Mouse (Mus musculus) midbrain, embryonic 11.5 days (tissue): Measurements from ENCODE around the gene Cyp1a2. TPM values are rescaled to one million over a fixed set of nuclear protein-coding genes. Genes with fewer than 3 reads are reported as not detected.
A peak's percentile ranks its signal among the peaks of the same experiment; 100 is the strongest.

Experiments used
- ATAC-seq: fragments of 200-750 bp; cut with Nextera tagmentation; 2 replicates; pipeline ENCODE4 v1.8.0; 2017; ENCODE audit warnings: moderate TSS enrichment, moderate library complexity; ENCODE audit not compliant: low FRiP score
- DNase-seq: peaks from one replicate; pipeline ENCODE4 v3.0.0; 2015; ENCODE audit warnings: low spot score; ENCODE audit errors: missing footprints
- H3K27ac ChIP-seq: fragments of 300-500 bp; sonication (generic); 2 replicates; pipeline ENCODE4 v1.5.1; 2014; ENCODE audit warnings: low read depth, low read length
- H3K27me3 ChIP-seq: fragments of 300-500 bp; sonication (generic); 2 replicates; pipeline ENCODE4 v1.6.1; 2014; ENCODE audit warnings: mild to moderate bottlenecking, low read length, moderate library complexity, mixed read lengths; ENCODE audit not compliant: control insufficient read depth, insufficient read depth
- H3K36me3 ChIP-seq: fragments of 300-500 bp; sonication (generic); 2 replicates; pipeline ENCODE4 v1.6.1; 2014; ENCODE audit warnings: mild to moderate bottlenecking, low read length, moderate library complexity, mixed read lengths; ENCODE audit not compliant: control insufficient read depth, insufficient read depth
- H3K4me1 ChIP-seq: fragments of 300-500 bp; sonication (generic); 2 replicates; pipeline ENCODE4 v1.6.1; 2014; ENCODE audit warnings: low read length; ENCODE audit not compliant: control insufficient read depth, insufficient read depth
- H3K4me2 ChIP-seq: fragments of 300-500 bp; sonication (generic); 2 replicates; pipeline ENCODE4 v1.6.1; 2014; ENCODE audit warnings: mild to moderate bottlenecking, moderate library complexity
- H3K4me3 ChIP-seq: fragments of 300-500 bp; sonication (generic); 2 replicates; pipeline ENCODE4 v1.5.1; 2014; ENCODE audit warnings: low read depth, low read length
- H3K9ac ChIP-seq: fragments of 300-500 bp; sonication (generic); 2 replicates; pipeline ENCODE4 v1.6.1; 2014; ENCODE audit warnings: low read length
- H3K9me3 ChIP-seq: fragments of 300-500 bp; sonication (generic); 2 replicates; pipeline ENCODE4 v1.6.1; 2016; ENCODE audit warnings: low read length; ENCODE audit not compliant: control insufficient read depth
- WGBS: fragments of 180-500 bp; shearing (Covaris S2); extraction: QIAGEN DNeasy Blood & Tissue Kit; methylation state at CpG from one replicate; pipeline ENCODE4 v1.1.7; 2014; 5-methylcytosine and 5-hydroxymethylcytosine counted together
- polyA plus RNA-seq: library from polyadenylated mRNA; unstranded; fragments of >200 nt; fragmentation: Nextera tagmentation; extraction: Ambion mirVana; gene quantifications from 2 replicates; pipeline ENCODE4 v1.2.1, GENCODE M21; 2014

Cyp1a2 gene
- polyA plus RNA-seq, 1 experiment from 2014 or later = not detected

GRCm38 (mm10) chr9:57688606-57689005 is 5.1 kb upstream of the Cyp1a2 start:
- no peak overlapping the region for H3K9ac ChIP-seq
- no peak overlapping the region for H3K27ac ChIP-seq
- H3K27me3 ChIP-seq = no peaks in the 10 kb centered on the region
- ATAC-seq (no peak), DNase-seq (no peak)
- no peaks in the 10 kb centered on the region for H3K9me3 ChIP-seq
- no peak overlapping the region for H3K4me2 ChIP-seq
- H3K36me3 ChIP-seq = no peaks in the 10 kb centered on the region
- no peak overlapping the region for H3K4me3 ChIP-seq
- 87% methylated on average over 2 of the region's 2 CpGs for WGBS
- no peaks in the 10 kb centered on the region for H3K4me1 ChIP-seq

DNA sequence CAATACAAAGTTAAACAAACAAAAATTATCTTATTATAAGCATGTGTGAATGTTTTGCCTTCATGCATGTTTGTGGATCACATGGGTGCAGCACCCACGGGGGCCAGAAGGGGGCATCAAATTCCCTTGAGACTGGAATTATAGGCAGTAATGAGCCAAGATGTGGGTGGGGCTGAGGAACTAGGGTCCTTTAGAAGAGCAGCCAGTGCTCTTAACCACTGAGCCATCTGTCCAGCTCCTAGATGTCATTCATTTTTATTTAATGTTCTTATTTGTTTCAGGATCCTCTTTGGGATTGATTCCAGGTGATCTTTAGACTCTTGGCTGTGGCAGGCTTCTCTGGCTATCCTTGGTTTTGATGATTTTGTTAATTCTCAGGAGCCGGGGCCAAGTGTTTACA is 4.7 kb upstream of the Cyp1a2 start:
- Histone ChIP-seq H3K4me1 (no peaks in the 10 kb centered on the region), H3K36me3 (no peaks in the 10 kb centered on the region), H3K4me2 (no peak overlapping the region), H3K9me3 (no peaks in the 10 kb centered on the region), H3K4me3 (no peak overlapping the region), H3K9ac (no peak overlapping the region), H3K27ac (no peak overlapping the region), H3K27me3 (no peaks in the 10 kb centered on the region)
- ATAC-seq (no peak), DNase-seq (no peak)
- 56% methylated on average over 2 of the region's 2 CpGs for WGBS

DNA sequence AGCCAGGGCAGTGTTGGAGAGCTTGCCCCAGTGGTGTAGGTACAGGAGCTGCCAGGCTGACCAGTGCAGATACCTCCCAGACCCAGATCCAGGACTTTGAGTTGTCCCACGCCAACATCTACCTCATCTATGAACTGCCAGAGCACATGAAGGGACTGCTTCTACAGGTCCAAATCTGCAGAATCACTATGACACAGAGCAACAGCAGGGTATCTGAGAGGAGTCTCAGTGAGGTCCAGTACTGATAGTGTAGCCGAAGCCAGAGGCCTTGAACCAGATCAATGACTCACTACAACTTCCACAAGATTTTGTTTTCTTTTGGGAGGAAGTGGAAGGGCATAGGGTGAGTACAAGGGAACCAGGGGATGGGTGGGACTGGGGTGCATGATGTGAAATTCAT is 4.2 kb upstream of the Cyp1a2 start, which contains the start of gene Cyp1a1:
Cyp1a1 (plus strand) TSS at position 178 of the 400 bp plus-strand sequence.
- H3K27me3 ChIP-seq = no peaks in the 10 kb centered on the region
- H3K27ac ChIP-seq = no peak within 1 kb of the TSS
- no peaks in the 10 kb centered on the region for H3K9me3 ChIP-seq
- DNase-seq = no peak
- no peak for ATAC-seq
- no peak within 1 kb of the TSS for H3K4me2 ChIP-seq
- H3K4me1 ChIP-seq = no peaks in the 10 kb centered on the region
- H3K4me3 ChIP-seq = no peak within 1 kb of the TSS
- no peaks in the 10 kb centered on the region for H3K36me3 ChIP-seq
- 90% methylated on average over 2 of the region's 2 CpGs for WGBS
- no peak within 1 kb of the TSS for H3K9ac ChIP-seq

GRCm38 (mm10) chr9:57686011-57686410 is 2.5 kb upstream of the Cyp1a2 start:
- Histone ChIP-seq H3K9me3 (no peaks in the 10 kb centered on the region), H3K4me3 (no peak overlapping the region), H3K27ac (no peak overlapping the region), H3K9ac (no peak overlapping the region), H3K4me2 (no peak overlapping the region), H3K4me1 (no peaks in the 10 kb centered on the region), H3K27me3 (no peaks in the 10 kb centered on the region), H3K36me3 (no peaks in the 10 kb centered on the region)
- DNase-seq (no peak), ATAC-seq (no peak)
- WGBS = 88% methylated on average over 5 of the region's 5 CpGs

DNA sequence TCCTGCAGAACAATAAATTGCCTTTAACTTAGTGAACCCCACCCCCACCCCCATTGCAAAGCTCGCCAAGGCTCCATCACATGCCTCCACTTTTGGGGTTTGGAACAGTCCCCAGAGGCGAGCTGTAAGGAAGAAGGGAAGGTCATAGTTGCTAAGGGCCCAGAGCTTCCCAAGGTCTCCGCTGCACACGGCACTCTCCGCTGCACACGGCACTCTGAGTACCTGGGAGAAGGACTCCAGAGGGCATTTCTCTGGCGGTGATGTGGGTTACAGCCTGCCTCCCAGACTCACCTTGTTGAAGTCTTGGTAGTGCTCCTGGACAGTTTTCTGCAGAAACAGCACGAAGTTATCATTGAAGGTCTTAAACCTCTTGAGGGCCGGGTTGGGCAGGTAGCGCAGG is 2.1 kb downstream of the Cyp1a2 start:
- H3K36me3 ChIP-seq = no peaks in the 10 kb centered on the region
- no peaks in the 10 kb centered on the region for H3K9me3 ChIP-seq
- peak; percentile 49 for DNase-seq
- H3K9ac ChIP-seq = no peak overlapping the region
- no peak overlapping the region for H3K4me3 ChIP-seq
- 84% methylated on average over 10 of the region's 10 CpGs for WGBS
- no peaks in the 10 kb centered on the region for H3K27me3 ChIP-seq
- ATAC-seq = no peak
- H3K4me1 ChIP-seq = no peaks in the 10 kb centered on the region
- H3K27ac ChIP-seq = no peak overlapping the region
- no peak overlapping the region for H3K4me2 ChIP-seq

DNA sequence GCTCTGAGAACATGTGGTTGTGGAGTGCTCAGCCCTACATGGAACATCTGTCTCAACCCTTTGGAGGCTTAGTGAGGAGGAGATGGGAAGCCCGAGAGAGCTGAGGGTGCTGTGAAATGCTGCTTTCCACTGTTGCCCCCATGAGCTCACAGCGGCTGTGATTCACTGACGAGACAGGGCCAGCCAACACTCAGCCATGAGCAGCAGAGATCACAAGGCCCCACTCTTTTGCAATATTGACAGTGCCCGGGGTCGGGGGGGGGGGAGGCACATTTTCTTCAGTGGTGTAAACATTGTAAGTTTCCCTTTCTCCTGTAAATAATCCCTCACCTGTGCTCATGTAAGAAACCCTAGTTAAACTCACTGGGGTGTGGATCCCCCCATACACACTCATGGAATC is 12.0 kb downstream of the Cyp1a2 start:
- Histone ChIP-seq H3K9me3 (no peaks in the 10 kb centered on the region), H3K36me3 (no peaks in the 10 kb centered on the region), H3K27me3 (no peaks in the 10 kb centered on the region), H3K9ac (no peak overlapping the region), H3K4me1 (no peaks in the 10 kb centered on the region), H3K4me2 (no peak overlapping the region), H3K4me3 (no peak overlapping the region), H3K27ac (no peak overlapping the region)
- DNase-seq = peak; percentile 23
- no peak for ATAC-seq
- 95% methylated on average over 5 of the region's 5 CpGs for WGBS

- ATAC-seq = no peak
- WGBS = 90% methylated on average over 4 of the region's 4 CpGs
Observed at GRCm38 (mm10) chr9:57671037-57671436, 12.5 kb downstream of the Cyp1a2 start.

DNA sequence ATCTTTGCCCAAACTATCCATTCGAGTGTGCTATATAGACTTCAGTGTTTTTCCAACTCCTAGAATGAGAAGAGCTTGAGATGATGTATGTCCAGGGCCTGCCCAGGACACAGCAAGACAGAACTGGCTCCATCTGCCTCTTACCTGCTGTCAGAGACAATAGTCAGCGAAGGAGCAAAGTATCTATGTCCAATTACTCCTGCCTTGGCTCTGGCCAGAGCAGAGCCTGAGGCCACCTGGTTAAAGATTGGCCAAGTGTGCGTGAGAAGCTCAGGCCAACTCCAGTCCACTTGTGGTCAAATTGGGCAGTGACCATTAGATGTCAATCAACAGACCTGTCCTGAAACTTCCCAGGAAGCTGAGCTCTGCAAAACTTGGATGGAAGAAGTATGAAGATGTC is 13.9 kb downstream of the Cyp1a2 start:
- H3K4me2 ChIP-seq = no peak overlapping the region
- no peaks in the 10 kb centered on the region for H3K9me3 ChIP-seq
- no peak overlapping the region for H3K4me3 ChIP-seq
- no peaks in the 10 kb centered on the region for H3K27me3 ChIP-seq
- no peak overlapping the region for H3K9ac ChIP-seq
- DNase-seq (no peak), ATAC-seq (no peak)
- WGBS = 79% methylated on average over 3 of the region's 3 CpGs
- no peak overlapping the region for H3K27ac ChIP-seq
- no peaks in the 10 kb centered on the region for H3K36me3 ChIP-seq
- no peaks in the 10 kb centered on the region for H3K4me1 ChIP-seq

More at GRCm38 (mm10) chr9:57671037-57671436, 12.5 kb downstream of the Cyp1a2 start:
- no peak overlapping the region for H3K9ac ChIP-seq
- H3K27me3 ChIP-seq = no peaks in the 10 kb centered on the region
- H3K4me3 ChIP-seq = no peak overlapping the region
- H3K27ac ChIP-seq = no peak overlapping the region
- H3K36me3 ChIP-seq = no peaks in the 10 kb centered on the region
- peak; percentile 33 for DNase-seq
- no peak overlapping the region for H3K4me2 ChIP-seq
- H3K9me3 ChIP-seq = no peaks in the 10 kb centered on the region
- H3K4me1 ChIP-seq = no peaks in the 10 kb centered on the region

DNA sequence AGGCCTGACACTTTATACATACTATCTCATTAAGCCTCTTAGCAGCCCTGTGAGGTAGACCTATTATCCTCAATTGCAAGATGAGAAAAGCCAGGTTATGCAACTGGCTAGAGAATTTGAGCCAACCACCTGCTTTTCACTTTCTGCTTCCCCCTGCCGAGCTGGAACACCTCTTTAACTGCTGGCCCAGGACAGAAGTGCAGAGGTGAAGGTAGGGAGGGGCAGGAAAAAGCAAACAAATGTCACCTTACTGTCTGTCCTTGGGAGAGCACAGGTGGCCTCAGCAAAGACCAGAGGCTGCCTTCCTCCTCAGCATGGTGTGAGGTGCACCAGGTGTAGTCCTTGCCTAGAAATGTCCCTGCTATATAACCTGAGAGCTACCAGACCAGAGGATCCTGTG is 15.2 kb downstream of the Cyp1a2 start:
- Histone ChIP-seq H3K27me3 (no peaks in the 10 kb centered on the region), H3K4me1 (no peaks in the 10 kb centered on the region), H3K9me3 (no peaks in the 10 kb centered on the region), H3K4me3 (no peak overlapping the region), H3K9ac (no peak overlapping the region), H3K27ac (no peak overlapping the region), H3K4me2 (no peak overlapping the region), H3K36me3 (no peaks in the 10 kb centered on the region)
- ATAC-seq (no peak), DNase-seq (peak; percentile 21)
- WGBS = 63% methylated on average over 1 of the region's 1 CpGs

DNA sequence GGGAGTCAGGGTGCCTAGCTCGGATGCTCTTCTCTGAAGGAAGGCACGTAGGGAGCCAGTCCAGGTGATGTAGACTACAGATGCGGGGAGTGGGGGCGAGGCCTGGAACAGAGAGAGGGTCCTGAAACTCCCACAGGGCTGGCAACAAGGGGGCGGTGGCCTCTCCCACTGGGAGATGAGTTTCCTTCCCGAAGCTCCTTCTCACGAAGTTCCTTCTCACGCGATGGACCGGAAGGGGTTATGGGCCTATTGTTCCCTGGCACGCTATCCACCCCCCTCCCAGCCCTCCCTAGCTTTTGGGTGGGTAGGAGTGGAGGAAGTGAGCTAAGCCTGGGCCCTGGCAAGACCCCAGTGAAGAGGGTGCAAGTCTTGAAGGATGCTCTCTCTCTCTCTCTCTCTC is 15.7 kb downstream of the Cyp1a2 start:
- Histone ChIP-seq H3K27me3 (no peaks in the 10 kb centered on the region), H3K4me2 (no peak overlapping the region), H3K4me3 (no peak overlapping the region), H3K4me1 (no peaks in the 10 kb centered on the region), H3K9ac (no peak overlapping the region), H3K36me3 (no peaks in the 10 kb centered on the region), H3K27ac (no peak overlapping the region), H3K9me3 (no peaks in the 10 kb centered on the region)
- WGBS = 68% methylated on average over 11 of the region's 11 CpGs
- ATAC-seq = no peak
- no peak for DNase-seq
